Mouse (Mus musculus) testis, adult 2 months (tissue): Measurements from ENCODE around the gene Gbp8.
"Not testable (repeated sequence)": the region's sequence is repeated elsewhere in the genome, so short reads cannot be mapped to it uniquely, and the experiment has no call there.

Source experiments
- CTCF ChIP-seq: fragments of 200-500 bp; IDR thresholded peaks from 2 replicates; pipeline ENCODE4 v1.5.1; 2012; ENCODE audit warnings: low read depth, mild to moderate bottlenecking, inconsistent platforms, low read length, moderate library complexity; ENCODE audit not compliant: control insufficient read depth, insufficient read depth, insufficient replicate concordance
- POLR2A ChIP-seq: fragments of 200-500 bp; IDR thresholded peaks from 2 replicates; pipeline ENCODE4 v1.6.1; 2012; ENCODE audit warnings: low read depth, mild to moderate bottlenecking, inconsistent platforms, low read length, moderate library complexity; ENCODE audit not compliant: control insufficient read depth

DNA sequence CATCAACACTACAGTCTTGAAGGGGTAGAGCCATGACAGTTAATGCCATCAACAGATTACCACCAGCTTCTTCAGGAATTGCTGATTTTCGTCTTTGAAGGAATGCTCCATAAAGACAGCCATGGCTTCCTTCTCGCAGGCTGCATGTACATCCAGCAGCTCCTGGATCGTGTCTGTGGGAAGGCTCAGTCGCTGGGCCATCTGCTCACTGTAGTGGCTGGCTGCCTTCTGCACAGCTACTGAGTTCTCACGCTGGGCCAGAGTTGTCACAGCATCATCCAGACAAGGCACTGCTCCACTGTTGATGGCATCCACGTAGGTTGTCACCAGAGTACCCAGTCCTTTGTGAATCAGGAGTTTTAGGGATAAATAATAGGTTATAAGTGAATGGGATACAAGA, 17.6 kb downstream of the Gbp8 start:
- TF ChIP-seq POLR2A, CTCF: not testable (repeated sequence)
